Mouse (Mus musculus): Measurements from ENCODE around the gene 4930474N05Rik.
A peak's percentile ranks its signal among the peaks of the same experiment; 100 is the strongest.

Gene 4930474N05Rik

GRCm38 (mm10) chr14:36094617-36095016, at the start of gene 4930474N05Rik:
TSS of gene 4930474N05Rik (plus strand) at chr14:36094917.
- Histone ChIP-seq H3K27me3 (ENCODE audit: insufficient read depth, low read length) (no peaks in the 10 kb centered on the region), H3K9me3 (ENCODE audit: low read length) (no peaks in the 10 kb centered on the region), H3K4me1 (replicated peaks; ENCODE audit: low read depth, low read length) (peaks cover 3% of the 10 kb centered on the region; the same call in 1 of the 2 replicates), H3K4me3 (replicated peaks; ENCODE audit: low read length) (no peak within 1 kb of the TSS), H3K36me3 (ENCODE audit: insufficient read depth, low read length) (no peaks in the 10 kb centered on the region)
- no peak for TF ChIP-seq POU5F1 (IDR thresholded peaks at IDR 0.05; ENCODE audit: borderline replicate concordance, low read length)
- no peak for TF ChIP-seq NANOG (IDR thresholded peaks at IDR 0.05; ENCODE audit: borderline replicate concordance, low read length)
- TF ChIP-seq CTCF (conservative IDR thresholded peaks at IDR 0.05; ENCODE audit: low read length): no peak

GRCm38 (mm10) chr14:36048746-36049391, 45.8 kb upstream of the 4930474N05Rik start:
- Histone ChIP-seq H3K27me3 (ENCODE audit: insufficient read depth, low read length) (no peaks in the 10 kb centered on the region), H3K36me3 (ENCODE audit: insufficient read depth, low read length) (no peaks in the 10 kb centered on the region), H3K4me1 (replicated peaks; ENCODE audit: low read depth, low read length) (no peaks in the 10 kb centered on the region; the same call in 1 of the 2 replicates), H3K9me3 (ENCODE audit: low read length) (no peaks in the 10 kb centered on the region), H3K4me3 (replicated peaks; ENCODE audit: low read length) (no peak overlapping the region)
- TF ChIP-seq CTCF (conservative IDR thresholded peaks at IDR 0.05; ENCODE audit: low read length) (no peak), POU5F1 (IDR thresholded peaks at IDR 0.05; ENCODE audit: borderline replicate concordance, low read length) (no peak), NANOG (IDR thresholded peaks at IDR 0.05; ENCODE audit: borderline replicate concordance, low read length) (no peak)

- H3K4me3 ChIP-seq (replicated peaks; ENCODE audit: low read length): no peak overlapping the region
- H3K36me3 ChIP-seq (ENCODE audit: insufficient read depth, low read length): no peaks in the 10 kb centered on the region
- no peaks in the 10 kb centered on the region for H3K9me3 ChIP-seq (ENCODE audit: low read length)
- H3K4me1 ChIP-seq (replicated peaks; ENCODE audit: low read depth, low read length): no peaks in the 10 kb centered on the region; the same call in 1 of the 2 replicates
- TF ChIP-seq NANOG (IDR thresholded peaks at IDR 0.05; ENCODE audit: borderline replicate concordance, low read length) (no peak), CTCF (conservative IDR thresholded peaks at IDR 0.05; ENCODE audit: low read length) (no peak), POU5F1 (IDR thresholded peaks at IDR 0.05; ENCODE audit: borderline replicate concordance, low read length) (no peak)
- H3K27me3 ChIP-seq (ENCODE audit: insufficient read depth, low read length): no peaks in the 10 kb centered on the region
These were observed 41.4 kb upstream of the 4930474N05Rik start for GRCm38 (mm10) chr14:36053281-36053680.

GRCm38 (mm10) chr14:36098528-36098927, 3.8 kb downstream of the 4930474N05Rik start:
- Histone ChIP-seq H3K27me3 (ENCODE audit: insufficient read depth, low read length) (no peaks in the 10 kb centered on the region), H3K4me1 (replicated peaks; ENCODE audit: low read depth, low read length) (peaks cover 17% of the 10 kb centered on the region), H3K36me3 (ENCODE audit: insufficient read depth, low read length) (no peaks in the 10 kb centered on the region), H3K4me3 (replicated peaks; ENCODE audit: low read length) (no peak overlapping the region), H3K9me3 (ENCODE audit: low read length) (no peaks in the 10 kb centered on the region)
- TF ChIP-seq CTCF (conservative IDR thresholded peaks at IDR 0.05; ENCODE audit: low read length) (no peak), NANOG (IDR thresholded peaks at IDR 0.05; ENCODE audit: borderline replicate concordance, low read length) (no peak)

- H3K4me1 ChIP-seq (replicated peaks; ENCODE audit: low read depth, low read length): peaks cover 17% of the 10 kb centered on the region
- H3K27me3 ChIP-seq (ENCODE audit: insufficient read depth, low read length): no peaks in the 10 kb centered on the region
- no peak for TF ChIP-seq CTCF (conservative IDR thresholded peaks at IDR 0.05; ENCODE audit: low read length)
- no peak for TF ChIP-seq POU5F1 (IDR thresholded peaks at IDR 0.05; ENCODE audit: borderline replicate concordance, low read length)
- peak; percentile 74; the same call in 1 of the 2 replicates for TF ChIP-seq NANOG (IDR thresholded peaks at IDR 0.05; ENCODE audit: borderline replicate concordance, low read length)
- H3K4me3 ChIP-seq (replicated peaks; ENCODE audit: low read length): no peak overlapping the region
- H3K36me3 ChIP-seq (ENCODE audit: insufficient read depth, low read length): no peaks in the 10 kb centered on the region
- H3K9me3 ChIP-seq (ENCODE audit: low read length): no peaks in the 10 kb centered on the region
These were observed 4.9 kb downstream of the 4930474N05Rik start for GRCm38 (mm10) chr14:36099647-36100046.

- no peak for TF ChIP-seq POU5F1 (IDR thresholded peaks at IDR 0.05; ENCODE audit: borderline replicate concordance, low read length)
- no peak for TF ChIP-seq CTCF (conservative IDR thresholded peaks at IDR 0.05; ENCODE audit: low read length)
- no peak for TF ChIP-seq NANOG (IDR thresholded peaks at IDR 0.05; ENCODE audit: borderline replicate concordance, low read length)
- no peaks in the 10 kb centered on the region for H3K27me3 ChIP-seq (ENCODE audit: insufficient read depth, low read length)
- peaks cover 17% of the 10 kb centered on the region for H3K4me1 ChIP-seq (replicated peaks; ENCODE audit: low read depth, low read length)
- no peaks in the 10 kb centered on the region for H3K9me3 ChIP-seq (ENCODE audit: low read length)
- H3K36me3 ChIP-seq (ENCODE audit: insufficient read depth, low read length): no peaks in the 10 kb centered on the region
- no peak overlapping the region for H3K4me3 ChIP-seq (replicated peaks; ENCODE audit: low read length)
These were observed 6.0 kb downstream of the 4930474N05Rik start for GRCm38 (mm10) chr14:36100731-36101130.

GRCm38 (mm10) chr14:36114481-36114880, 19.8 kb downstream of the 4930474N05Rik start:
- no peak overlapping the region for H3K4me3 ChIP-seq (replicated peaks; ENCODE audit: low read length)
- TF ChIP-seq POU5F1 (IDR thresholded peaks at IDR 0.05; ENCODE audit: borderline replicate concordance, low read length): no peak
- TF ChIP-seq CTCF (conservative IDR thresholded peaks at IDR 0.05; ENCODE audit: low read length): no peak
- no peak for TF ChIP-seq NANOG (IDR thresholded peaks at IDR 0.05; ENCODE audit: borderline replicate concordance, low read length)
- no peaks in the 10 kb centered on the region for H3K27me3 ChIP-seq (ENCODE audit: insufficient read depth, low read length)

GRCm38 (mm10) chr14:36123775-36124335, 29.1 kb downstream of the 4930474N05Rik start:
- Histone ChIP-seq H3K27me3 (ENCODE audit: insufficient read depth, low read length) (no peaks in the 10 kb centered on the region), H3K9me3 (ENCODE audit: low read length) (no peaks in the 10 kb centered on the region), H3K4me1 (replicated peaks; ENCODE audit: low read depth, low read length) (no peaks in the 10 kb centered on the region), H3K4me3 (replicated peaks; ENCODE audit: low read length) (no peak overlapping the region), H3K36me3 (ENCODE audit: insufficient read depth, low read length) (no peaks in the 10 kb centered on the region)
- TF ChIP-seq NANOG (IDR thresholded peaks at IDR 0.05; ENCODE audit: borderline replicate concordance, low read length) (no peak), CTCF (conservative IDR thresholded peaks at IDR 0.05; ENCODE audit: low read length) (no peak), POU5F1 (IDR thresholded peaks at IDR 0.05; ENCODE audit: borderline replicate concordance, low read length) (no peak)

More at GRCm38 (mm10) chr14:36114481-36114880, 19.8 kb downstream of the 4930474N05Rik start:
- Histone ChIP-seq H3K9me3 (ENCODE audit: low read length) (no peaks in the 10 kb centered on the region), H3K4me1 (replicated peaks; ENCODE audit: low read depth, low read length) (no peaks in the 10 kb centered on the region), H3K36me3 (ENCODE audit: insufficient read depth, low read length) (no peaks in the 10 kb centered on the region)

Data from E14TG2a.4 (cell line).